Mouse (Mus musculus): Measurements from ENCODE around the gene Castor2.
A peak's percentile ranks its signal among the peaks of the same experiment; 100 is the strongest.

Gene Castor2

GRCm38 (mm10) chr5:134155916-134156466 is 56.5 kb downstream of the Castor2 start:
- DNase-seq (ENCODE audit: low read depth, low spot score) = no peak

GRCm38 (mm10) chr5:134164688-134165087 is 65.2 kb downstream of the Castor2 start:
- no peak for DNase-seq (ENCODE audit: low read depth, low spot score)

GRCm38 (mm10) chr5:134166642-134167041 is 67.1 kb downstream of the Castor2 start:
- no peak for DNase-seq (ENCODE audit: low read depth, low spot score)

- no peak for DNase-seq (ENCODE audit: low read depth, low spot score)
Observed at GRCm38 (mm10) chr5:134168033-134168432, 68.5 kb downstream of the Castor2 start.

- DNase-seq (ENCODE audit: low read depth, low spot score) = no peak
Observed at GRCm38 (mm10) chr5:134169231-134169630, 69.7 kb downstream of the Castor2 start.

GRCm38 (mm10) chr5:134170167-134170566 is 70.7 kb downstream of the Castor2 start:
- DNase-seq (ENCODE audit: low read depth, low spot score) = no peak

GRCm38 (mm10) chr5:134173206-134173605 is 73.7 kb downstream of the Castor2 start:
- no peak for DNase-seq (ENCODE audit: low read depth, low spot score)

GRCm38 (mm10) chr5:134175696-134176095 is 76.2 kb downstream of the Castor2 start:
- DNase-seq (ENCODE audit: low read depth, low spot score) = no peak

- peak; percentile 84 for DNase-seq (ENCODE audit: low read depth, low spot score)
Observed at GRCm38 (mm10) chr5:134176169-134176881, 76.8 kb downstream of the Castor2 start, which contains the start of gene Rcc1l. Gene Rcc1l, minus strand, starts transcription at chr5:134176774.

- no peak for DNase-seq (ENCODE audit: low read depth, low spot score)
Observed at GRCm38 (mm10) chr5:134178536-134178935, 79.0 kb downstream of the Castor2 start.

- peak; percentile 78 for DNase-seq (ENCODE audit: low read depth, low spot score)
Observed at GRCm38 (mm10) chr5:134179871-134180270, 80.4 kb downstream of the Castor2 start.

GRCm38 (mm10) chr5:134182172-134182571 is 82.7 kb downstream of the Castor2 start:
- no peak for DNase-seq (ENCODE audit: low read depth, low spot score)

GRCm38 (mm10) chr5:134182735-134183134 is 83.2 kb downstream of the Castor2 start:
- DNase-seq (ENCODE audit: low read depth, low spot score) = no peak

- no peak for DNase-seq (ENCODE audit: low read depth, low spot score)
Observed at GRCm38 (mm10) chr5:134183162-134183561, 83.7 kb downstream of the Castor2 start.

- peak; percentile 98 for DNase-seq (ENCODE audit: low read depth, low spot score)
Observed at GRCm38 (mm10) chr5:134183880-134184808, 84.6 kb downstream of the Castor2 start, which contains the start of gene Gtf2ird2. Gene Gtf2ird2, plus strand, starts transcription at chr5:134184019.

GRCm38 (mm10) chr5:134186059-134186458 is 86.5 kb downstream of the Castor2 start:
- DNase-seq (ENCODE audit: low read depth, low spot score) = no peak

- peak; percentile 42 for DNase-seq (ENCODE audit: low read depth, low spot score)
Observed at GRCm38 (mm10) chr5:134186961-134187731, 87.6 kb downstream of the Castor2 start.

- DNase-seq (ENCODE audit: low read depth, low spot score) = no peak
Observed at GRCm38 (mm10) chr5:134188571-134188970, 89.1 kb downstream of the Castor2 start.

- no peak for DNase-seq (ENCODE audit: low read depth, low spot score)
Observed at GRCm38 (mm10) chr5:134193664-134194063, 94.2 kb downstream of the Castor2 start.
